Mouse (Mus musculus): Measurements from ENCODE around the gene Dnlz.
A peak's percentile ranks its signal among the peaks of the same experiment; 100 is the strongest.

Gene Dnlz

GRCm38 (mm10) chr2:26356678-26357077 lies 4.8 kb upstream of the Dnlz start:
- no peak for DNase-seq

DNA sequence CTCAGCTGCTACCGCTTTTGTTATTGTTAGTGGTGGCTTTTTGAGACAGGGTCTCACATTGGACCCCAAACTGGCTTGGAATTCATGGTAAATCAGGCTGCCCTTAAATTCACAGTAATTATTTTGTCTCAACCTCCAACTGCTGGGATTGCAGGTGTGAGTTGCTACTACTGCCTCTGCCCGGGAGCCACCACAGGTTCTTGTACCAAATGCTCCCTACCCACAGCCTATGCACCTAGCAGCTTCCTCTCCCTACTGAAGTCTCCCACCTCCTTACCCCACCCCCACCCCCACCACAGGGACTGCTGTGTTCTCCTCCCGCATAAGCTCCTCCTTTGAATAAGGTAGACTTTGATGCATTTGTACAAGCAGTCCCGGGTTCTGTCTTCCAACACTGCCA lies 4.3 kb upstream of the Dnlz start:
- no peak for DNase-seq

DNA sequence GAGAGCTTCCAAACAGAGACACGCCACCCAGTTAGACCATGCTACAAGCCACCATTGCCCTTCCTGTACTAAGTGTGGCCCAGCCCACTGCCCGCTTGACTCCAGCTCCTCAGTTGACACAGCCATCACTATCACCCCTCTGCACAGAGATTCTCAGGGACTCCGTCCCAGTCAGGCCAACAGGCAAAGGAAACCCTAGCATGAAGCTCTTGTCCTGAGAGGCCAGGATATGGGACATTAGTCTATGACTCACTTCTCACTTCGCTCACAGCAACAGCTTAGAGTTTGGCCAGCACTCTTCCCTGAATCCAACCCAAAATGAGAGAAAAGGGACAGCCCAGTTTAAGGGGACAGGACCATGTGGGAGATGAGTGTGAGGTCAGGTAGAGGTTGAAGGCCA lies 2.5 kb upstream of the Dnlz start:
- DNase-seq = no peak

GRCm38 (mm10) chr2:26353066-26353980 lies 1.4 kb upstream of the Dnlz start:
- no peak for DNase-seq

- peak; percentile 42 for DNase-seq
Measured at GRCm38 (mm10) chr2:26352291-26352910, 491 bp upstream of the Dnlz start.

DNA sequence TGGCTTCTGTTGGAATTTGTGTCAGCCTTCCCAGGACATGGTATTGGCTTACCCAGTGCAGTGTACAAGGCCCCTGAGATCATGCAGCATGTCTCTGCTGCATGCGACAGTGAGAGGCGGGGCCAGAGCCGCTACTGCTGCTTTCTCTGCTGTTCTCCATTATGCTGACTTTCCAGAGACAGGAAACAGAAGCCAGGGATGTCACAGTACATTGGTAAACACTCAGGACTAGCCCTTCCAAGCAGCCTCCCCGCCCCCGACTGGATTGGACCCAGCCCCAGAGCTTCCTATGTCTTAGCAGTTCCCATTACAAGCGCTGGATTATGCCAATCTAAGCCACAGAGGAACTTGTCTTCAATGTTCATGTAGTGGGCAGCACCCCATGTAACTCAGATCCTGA lies 3.7 kb downstream of the Dnlz start:
- DNase-seq = no peak

DNA sequence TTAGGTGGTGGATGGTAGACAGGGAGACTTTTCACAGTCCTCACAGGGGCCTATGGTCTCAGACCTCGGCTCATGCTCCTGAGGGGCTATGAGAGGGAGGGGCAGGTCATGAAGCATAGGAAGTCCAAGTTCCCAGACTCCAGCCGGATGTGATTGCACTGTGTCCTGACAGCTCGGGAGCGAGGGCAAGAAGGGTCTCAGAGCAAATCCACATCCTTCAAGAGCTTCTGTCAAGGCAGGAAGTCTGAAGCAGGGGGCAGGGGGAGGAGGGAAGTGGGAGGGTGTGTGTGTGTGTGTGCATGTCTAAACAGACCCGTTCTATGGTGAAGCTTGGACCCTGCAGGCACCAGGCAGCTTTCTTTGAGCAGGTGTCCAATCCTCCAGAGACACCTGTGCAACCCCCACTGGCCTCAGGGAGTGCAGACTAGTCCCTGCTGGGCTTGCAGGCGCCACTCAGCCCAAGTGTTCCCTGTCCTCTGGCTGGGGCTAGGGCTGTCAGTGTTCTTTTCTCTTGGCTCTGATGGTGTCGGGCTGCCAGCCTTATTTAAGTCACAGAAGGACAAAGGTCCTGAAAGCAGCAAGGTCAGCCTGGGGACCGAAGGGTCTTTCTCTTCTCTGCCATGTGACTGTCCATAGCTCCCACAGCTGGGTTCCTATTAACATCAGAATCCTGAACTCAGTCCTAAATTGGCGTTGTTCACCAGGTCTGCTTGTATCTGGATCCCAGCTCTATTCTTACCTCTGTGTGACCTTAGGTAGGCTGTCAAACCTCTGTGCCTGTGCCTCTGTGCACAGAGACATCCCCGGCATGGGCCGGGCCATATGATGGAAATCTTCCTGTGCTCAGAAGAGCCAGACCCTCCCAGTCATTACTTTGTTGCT lies 9.1 kb downstream of the Dnlz start:
- no peak for DNase-seq

DNA sequence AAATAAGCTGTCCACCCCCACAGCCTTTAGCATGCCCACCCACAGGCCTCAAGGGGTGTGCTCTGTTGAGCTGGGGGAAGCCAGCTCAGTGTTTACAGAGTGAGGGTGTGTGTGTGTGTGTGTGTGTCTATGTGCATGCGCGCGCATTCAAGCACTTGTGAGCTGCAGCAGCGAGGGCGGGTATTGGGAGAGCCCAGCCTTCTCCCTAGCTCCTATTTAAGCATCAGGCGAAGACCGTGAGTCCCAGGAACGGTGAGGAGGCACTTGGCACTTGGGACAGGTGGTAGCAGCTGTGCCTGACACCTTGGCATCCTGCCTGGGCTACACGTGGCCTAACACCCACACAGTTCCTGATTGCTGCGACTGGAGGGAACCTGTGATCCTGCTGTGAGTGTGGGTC lies 9.9 kb downstream of the Dnlz start:
- peak; percentile 82 for DNase-seq

DNA sequence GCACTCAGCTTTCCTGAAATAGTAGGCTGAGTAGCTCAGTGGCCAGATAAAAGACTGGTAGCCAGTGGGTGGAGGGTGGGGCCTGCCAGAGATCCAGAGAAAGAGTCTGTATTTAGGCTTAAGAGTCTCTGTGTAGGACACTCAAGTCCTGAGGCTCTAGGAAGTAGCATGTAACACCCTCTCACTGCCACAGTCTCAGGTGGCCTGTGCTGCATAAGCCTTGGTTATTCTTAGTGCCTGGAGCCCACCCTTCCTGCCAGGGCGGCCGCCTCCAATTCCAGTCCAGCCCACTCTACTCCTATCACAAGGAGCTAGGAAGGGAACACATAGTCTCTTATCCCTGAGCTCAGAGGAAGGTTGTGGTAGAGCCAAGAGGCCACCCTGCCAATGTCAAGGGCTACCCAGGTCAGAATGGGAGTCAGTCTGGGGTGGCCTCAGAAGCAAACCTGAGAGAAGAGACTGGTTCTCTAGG lies 10.4 kb downstream of the Dnlz start:
- no peak for DNase-seq

DNA sequence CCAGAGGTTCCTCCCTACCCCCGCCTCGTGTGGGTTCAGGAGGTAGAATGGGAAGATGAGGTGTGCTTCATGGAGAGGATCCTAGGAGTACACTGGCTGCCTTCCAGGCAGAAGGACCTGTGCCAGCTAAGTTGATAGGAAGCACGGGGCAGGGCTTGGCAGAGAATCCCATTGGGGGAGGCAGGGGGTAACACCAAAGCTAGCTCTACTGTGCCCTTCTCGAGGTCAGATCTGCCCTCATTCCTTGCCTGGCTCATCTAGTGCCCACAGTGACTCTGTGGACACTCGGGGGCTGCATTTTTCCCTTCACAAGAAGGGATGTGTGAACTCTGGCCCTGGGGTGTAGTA lies 12.7 kb downstream of the Dnlz start:
- DNase-seq = no peak

- DNase-seq = no peak
Measured at GRCm38 (mm10) chr2:26338302-26339203, 13.4 kb downstream of the Dnlz start.

DNA sequence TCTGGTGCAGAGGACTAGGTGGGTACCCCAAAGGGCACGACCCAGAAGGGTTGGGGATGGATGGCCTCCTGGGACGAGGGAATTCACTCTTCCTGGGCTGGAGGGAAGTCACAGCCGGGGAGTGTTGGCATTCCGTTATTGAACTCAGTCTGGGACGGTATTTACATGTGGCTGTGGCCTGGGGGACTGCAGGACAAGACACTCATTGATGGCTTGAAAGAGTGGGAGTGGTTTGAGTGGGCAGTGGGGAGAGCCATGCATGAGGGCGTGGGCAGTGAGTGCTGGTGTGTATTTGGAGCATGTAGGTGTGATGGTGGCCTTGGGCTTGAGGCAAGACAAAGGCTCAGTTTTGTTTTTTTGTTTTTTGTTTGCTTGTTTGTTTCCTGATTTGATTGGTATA lies 21.2 kb downstream of the Dnlz start:
- DNase-seq = no peak

- no peak for DNase-seq
Measured at GRCm38 (mm10) chr2:26330056-26330468, 21.8 kb downstream of the Dnlz start.

- no peak for DNase-seq
Measured at GRCm38 (mm10) chr2:26329402-26329801, 22.5 kb downstream of the Dnlz start.

DNA sequence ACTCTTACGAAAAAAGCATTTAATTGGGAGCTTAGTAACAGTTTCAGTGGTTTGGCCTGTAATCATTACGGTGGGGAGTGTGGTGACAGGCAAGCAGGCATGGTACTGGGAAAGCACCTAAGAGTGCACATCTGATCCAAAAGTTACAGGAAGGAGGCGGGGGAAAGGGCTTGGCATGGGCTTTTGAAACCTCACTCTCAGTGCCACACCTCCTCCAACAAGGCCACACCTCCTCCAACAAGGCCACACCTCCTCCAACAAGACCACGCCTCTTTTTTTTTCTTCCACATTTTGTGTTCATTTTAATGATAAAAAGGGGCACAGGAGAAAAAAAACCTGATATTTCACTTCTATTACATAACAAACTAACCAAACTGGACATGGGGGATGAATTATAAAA lies 24.1 kb downstream of the Dnlz start:
- no peak for DNase-seq

DNA sequence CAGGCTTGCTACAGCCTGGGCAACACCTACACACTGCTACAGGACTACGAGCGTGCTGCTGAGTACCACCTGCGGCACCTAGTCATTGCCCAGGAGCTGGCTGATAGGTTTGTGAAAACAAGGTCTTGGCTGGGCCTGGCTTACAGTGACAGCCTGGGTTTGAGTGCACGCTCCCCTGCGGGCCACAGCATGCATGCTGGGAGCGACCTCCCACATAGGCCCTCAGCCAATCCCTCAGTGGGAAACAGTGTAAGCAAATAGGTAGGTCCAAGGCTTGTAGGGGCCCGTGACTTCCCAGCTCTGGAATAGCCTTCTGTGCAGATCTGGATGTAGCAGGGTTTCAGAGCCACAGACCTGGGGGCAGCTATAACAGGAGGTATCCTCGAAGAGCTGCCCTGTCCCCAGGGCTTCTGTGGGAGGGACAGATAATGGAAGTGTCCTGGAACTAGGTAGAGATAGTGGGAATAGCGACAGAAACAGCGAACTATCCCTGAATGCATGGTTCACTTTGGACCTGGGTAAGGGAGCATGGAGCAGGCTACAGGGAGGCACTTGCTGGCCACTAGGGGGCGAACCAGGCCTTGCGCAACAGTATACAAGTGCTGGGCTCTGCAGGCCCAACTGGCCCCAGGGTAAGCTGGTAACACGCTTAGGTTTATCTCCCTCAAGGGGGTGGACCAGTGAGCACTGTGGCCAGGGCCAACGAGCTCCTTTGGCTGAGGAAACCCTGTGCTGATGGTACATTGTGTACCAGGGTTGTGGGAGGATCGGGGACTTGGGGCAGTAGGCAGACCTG lies 26.3 kb downstream of the Dnlz start:
- peak; percentile 63 for DNase-seq

GRCm38 (mm10) chr2:26324917-26325316 lies 27.0 kb downstream of the Dnlz start:
- peak; percentile 40 for DNase-seq

- no peak for DNase-seq
Measured at GRCm38 (mm10) chr2:26323589-26324325, 28.2 kb downstream of the Dnlz start.

GRCm38 (mm10) chr2:26320245-26321185 lies 31.4 kb downstream of the Dnlz start:
- no peak for DNase-seq

Measured in right cerebral cortex, postnatal 14 days (tissue).